Mouse (Mus musculus): ENCODE data around the gene Orai1. TPM values are rescaled to one million over a fixed set of nuclear protein-coding genes. Genes with fewer than 3 reads are reported as not detected.

Gene Orai1
- polyA plus RNA-seq, 1 experiment from 2014 or later: 13.0 TPM

DNA sequence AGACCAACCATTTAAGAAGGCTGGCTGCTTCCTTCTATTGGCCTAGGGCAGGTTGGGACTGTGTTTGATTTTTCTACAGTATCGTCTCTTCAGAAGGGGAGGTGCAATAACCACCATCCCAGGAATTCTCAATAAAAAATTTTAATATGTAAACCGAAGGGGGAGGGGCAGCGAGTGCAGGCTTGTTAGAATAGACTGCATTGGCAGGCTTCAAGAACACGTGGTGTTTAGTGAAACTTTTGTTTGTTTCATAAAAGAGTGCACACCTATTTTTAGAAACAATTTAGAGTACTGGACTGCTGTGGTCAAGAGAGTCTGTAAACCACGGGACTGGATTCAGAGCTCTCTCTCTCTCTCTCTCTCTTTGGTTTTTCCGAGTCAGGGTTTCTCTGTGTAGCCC is 8.2 kb downstream of the Orai1 start:
- Histone ChIP-seq H3K9me3 (ENCODE audit: control insufficient read depth, low read length) (no peaks in the 10 kb centered on the region), H3K4me1 (ENCODE audit: control insufficient read depth, insufficient read depth, low read length) (peaks cover 7% of the 10 kb centered on the region; the same call in 1 of the 2 replicates), H3K9ac (replicated peaks; ENCODE audit: low read depth, low read length) (no peak overlapping the region), H3K36me3 (ENCODE audit: control insufficient read depth, insufficient read depth, low read length) (no peaks in the 10 kb centered on the region), H3K27ac (ENCODE audit: low read depth, low read length) (no peak overlapping the region), H3K4me2 (ENCODE audit: low read depth, low read length) (no peak overlapping the region), H3K27me3 (ENCODE audit: control insufficient read depth, insufficient read depth, low read length) (no peaks in the 10 kb centered on the region), H3K4me3 (ENCODE audit: low read depth, low read length) (no peak overlapping the region)
- ATAC-seq (ENCODE audit: low read depth): no peak
- 87% methylated on average over 6 of the region's 6 CpGs for WGBS

- no peaks in the 10 kb centered on the region for H3K27me3 ChIP-seq (ENCODE audit: control insufficient read depth, insufficient read depth, low read length)
- no peak overlapping the region for H3K9ac ChIP-seq (replicated peaks; ENCODE audit: low read depth, low read length)
- H3K36me3 ChIP-seq (ENCODE audit: control insufficient read depth, insufficient read depth, low read length): peaks cover under 1% of the 10 kb centered on the region; the same call in 1 of the 2 replicates
- 88% methylated on average over 6 of the region's 6 CpGs for WGBS
- H3K4me1 ChIP-seq (ENCODE audit: control insufficient read depth, insufficient read depth, low read length): peaks cover under 1% of the 10 kb centered on the region; the same call in 1 of the 2 replicates
- H3K27ac ChIP-seq (ENCODE audit: low read depth, low read length): no peak overlapping the region
- H3K9me3 ChIP-seq (ENCODE audit: control insufficient read depth, low read length): no peaks in the 10 kb centered on the region
- H3K4me3 ChIP-seq (ENCODE audit: low read depth, low read length): no peak overlapping the region
- no peak overlapping the region for H3K4me2 ChIP-seq (ENCODE audit: low read depth, low read length)
- ATAC-seq (ENCODE audit: low read depth): no peak
Measured at GRCm38 (mm10) chr5:123024312-123024711, 9.4 kb downstream of the Orai1 start.

DNA sequence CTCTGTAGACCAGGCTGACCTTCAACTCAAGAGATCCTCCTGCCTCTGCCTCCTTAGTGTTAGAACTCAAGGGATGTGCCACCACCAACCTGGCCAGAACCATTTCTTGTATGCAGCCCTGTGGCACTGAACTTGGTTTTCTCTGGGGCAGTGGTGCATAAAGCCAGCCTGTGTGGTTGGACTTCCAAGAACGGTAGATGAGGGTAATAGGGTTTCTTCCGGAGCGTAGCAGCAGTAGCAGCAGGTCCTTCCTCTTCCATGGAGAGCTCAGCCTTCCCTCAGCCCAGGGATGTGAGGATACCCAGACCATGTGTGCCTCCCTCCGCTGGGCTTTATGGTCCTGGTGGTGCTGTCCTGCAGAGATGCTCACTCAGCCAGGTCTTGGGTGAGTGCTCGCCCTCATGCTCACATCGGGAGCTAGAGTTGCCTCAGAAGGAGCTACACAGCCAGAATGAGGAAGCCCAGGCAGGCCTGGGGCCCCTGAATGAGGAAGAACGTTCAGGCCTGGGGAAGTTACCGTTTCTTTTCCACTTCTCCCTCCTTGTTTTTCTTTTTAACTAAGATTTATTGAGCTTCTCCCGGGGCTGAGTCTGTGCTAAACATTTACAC is 10.2 kb downstream of the Orai1 start:
- Histone ChIP-seq H3K27ac (ENCODE audit: low read depth, low read length) (no peak overlapping the region), H3K36me3 (ENCODE audit: control insufficient read depth, insufficient read depth, low read length) (peaks cover 5% of the 10 kb centered on the region), H3K9me3 (ENCODE audit: control insufficient read depth, low read length) (no peaks in the 10 kb centered on the region), H3K9ac (replicated peaks; ENCODE audit: low read depth, low read length) (no peak overlapping the region; the same call in 1 of the 2 replicates), H3K4me1 (ENCODE audit: control insufficient read depth, insufficient read depth, low read length) (no peaks in the 10 kb centered on the region), H3K4me2 (ENCODE audit: low read depth, low read length) (no peak overlapping the region), H3K27me3 (ENCODE audit: control insufficient read depth, insufficient read depth, low read length) (no peaks in the 10 kb centered on the region), H3K4me3 (ENCODE audit: low read depth, low read length) (no peak overlapping the region)
- whole genome bisulfite sequencing: 67% methylated on average over 9 of the region's 9 CpGs
- no peak for ATAC-seq (ENCODE audit: low read depth)

- no peak overlapping the region for H3K4me3 ChIP-seq (ENCODE audit: low read depth, low read length)
Measured at GRCm38 (mm10) chr5:123026414-123026813, 11.5 kb downstream of the Orai1 start.

GRCm38 (mm10) chr5:123027436-123027835 is 12.6 kb downstream of the Orai1 start:
- Histone ChIP-seq H3K4me3 (ENCODE audit: low read depth, low read length) (no peak overlapping the region), H3K4me2 (ENCODE audit: low read depth, low read length) (no peak overlapping the region), H3K36me3 (ENCODE audit: control insufficient read depth, insufficient read depth, low read length) (peaks cover 5% of the 10 kb centered on the region), H3K9ac (replicated peaks; ENCODE audit: low read depth, low read length) (no peak overlapping the region), H3K27me3 (ENCODE audit: control insufficient read depth, insufficient read depth, low read length) (no peaks in the 10 kb centered on the region), H3K4me1 (ENCODE audit: control insufficient read depth, insufficient read depth, low read length) (no peaks in the 10 kb centered on the region), H3K9me3 (ENCODE audit: control insufficient read depth, low read length) (no peaks in the 10 kb centered on the region), H3K27ac (ENCODE audit: low read depth, low read length) (no peak overlapping the region)
- ATAC-seq (ENCODE audit: low read depth): no peak
- WGBS: 72% methylated on average over 6 of the region's 6 CpGs

More at GRCm38 (mm10) chr5:123026414-123026813, 11.5 kb downstream of the Orai1 start:
- Histone ChIP-seq H3K4me1 (ENCODE audit: control insufficient read depth, insufficient read depth, low read length) (no peaks in the 10 kb centered on the region), H3K27ac (ENCODE audit: low read depth, low read length) (no peak overlapping the region), H3K27me3 (ENCODE audit: control insufficient read depth, insufficient read depth, low read length) (no peaks in the 10 kb centered on the region), H3K9ac (replicated peaks; ENCODE audit: low read depth, low read length) (no peak overlapping the region), H3K36me3 (ENCODE audit: control insufficient read depth, insufficient read depth, low read length) (peaks cover 5% of the 10 kb centered on the region), H3K9me3 (ENCODE audit: control insufficient read depth, low read length) (no peaks in the 10 kb centered on the region), H3K4me2 (ENCODE audit: low read depth, low read length) (no peak overlapping the region)
- WGBS: 77% methylated on average over 6 of the region's 6 CpGs
- ATAC-seq (ENCODE audit: low read depth): no peak

GRCm38 (mm10) chr5:123029729-123030128 is 14.9 kb downstream of the Orai1 start:
- no peak for ATAC-seq (ENCODE audit: low read depth)

DNA sequence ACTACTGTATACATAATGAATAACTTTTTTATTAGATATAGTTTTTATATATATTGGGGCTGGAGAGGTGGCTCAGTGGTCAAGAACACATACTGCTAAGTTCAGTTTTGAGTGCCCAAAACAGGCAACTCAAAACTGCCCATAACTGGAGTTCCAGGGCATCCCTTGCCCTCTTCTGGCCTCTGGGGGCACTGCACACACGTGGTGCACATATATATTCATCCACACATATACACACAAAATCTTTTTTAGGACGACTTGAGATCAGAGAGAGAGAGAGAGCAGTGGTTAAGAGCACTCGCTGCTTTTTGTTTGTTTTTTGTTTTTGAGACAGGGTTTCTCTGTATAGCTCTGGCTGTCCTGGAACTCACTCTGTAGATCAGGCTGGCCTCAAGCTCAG is 16.4 kb downstream of the Orai1 start:
- Histone ChIP-seq H3K36me3 (ENCODE audit: control insufficient read depth, insufficient read depth, low read length) (peaks cover 5% of the 10 kb centered on the region), H3K27me3 (ENCODE audit: control insufficient read depth, insufficient read depth, low read length) (no peaks in the 10 kb centered on the region), H3K4me3 (ENCODE audit: low read depth, low read length) (no peak overlapping the region), H3K27ac (ENCODE audit: low read depth, low read length) (no peak overlapping the region), H3K9ac (replicated peaks; ENCODE audit: low read depth, low read length) (no peak overlapping the region), H3K9me3 (ENCODE audit: control insufficient read depth, low read length) (no peaks in the 10 kb centered on the region), H3K4me1 (ENCODE audit: control insufficient read depth, insufficient read depth, low read length) (no peaks in the 10 kb centered on the region), H3K4me2 (ENCODE audit: low read depth, low read length) (no peak overlapping the region)
- ATAC-seq (ENCODE audit: low read depth): no peak
- WGBS: 90% methylated on average over 3 of the region's 3 CpGs

More at GRCm38 (mm10) chr5:123029729-123030128, 14.9 kb downstream of the Orai1 start:
- Histone ChIP-seq H3K27ac (ENCODE audit: low read depth, low read length) (no peak overlapping the region), H3K9ac (replicated peaks; ENCODE audit: low read depth, low read length) (no peak overlapping the region), H3K4me2 (ENCODE audit: low read depth, low read length) (no peak overlapping the region), H3K9me3 (ENCODE audit: control insufficient read depth, low read length) (no peaks in the 10 kb centered on the region), H3K27me3 (ENCODE audit: control insufficient read depth, insufficient read depth, low read length) (no peaks in the 10 kb centered on the region), H3K4me3 (ENCODE audit: low read depth, low read length) (no peak overlapping the region), H3K4me1 (ENCODE audit: control insufficient read depth, insufficient read depth, low read length) (no peaks in the 10 kb centered on the region), H3K36me3 (ENCODE audit: control insufficient read depth, insufficient read depth, low read length) (peaks cover 5% of the 10 kb centered on the region)
- 89% methylated on average over 7 of the region's 7 CpGs for WGBS

DNA sequence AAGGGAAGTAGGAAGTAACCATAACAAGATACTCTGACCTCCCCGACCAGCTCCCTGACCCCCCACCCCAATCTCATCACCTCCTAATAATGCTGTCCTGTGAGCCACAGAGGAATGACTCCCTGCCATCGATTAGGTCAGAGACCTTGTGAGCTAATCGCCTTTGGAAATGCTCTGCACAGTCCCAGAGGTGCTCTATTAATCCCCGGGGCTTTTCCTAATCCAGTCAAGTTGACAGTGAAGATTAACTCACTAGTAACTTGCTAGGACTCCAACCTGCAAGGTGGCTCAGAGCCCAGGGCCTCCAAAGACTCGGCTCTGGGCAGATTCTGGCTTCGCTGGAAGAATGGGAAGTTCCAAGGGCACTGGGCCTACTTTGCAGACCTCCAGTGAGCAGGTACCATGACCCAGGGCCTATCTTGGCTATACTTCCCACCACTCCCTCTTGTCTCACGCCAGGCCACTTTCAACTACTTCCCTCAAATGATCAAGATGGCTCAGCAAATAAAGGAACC is 18.8 kb downstream of the Orai1 start:
- Histone ChIP-seq H3K9me3 (ENCODE audit: control insufficient read depth, low read length) (no peaks in the 10 kb centered on the region), H3K4me1 (ENCODE audit: control insufficient read depth, insufficient read depth, low read length) (no peaks in the 10 kb centered on the region), H3K4me3 (ENCODE audit: low read depth, low read length) (no peak overlapping the region), H3K4me2 (ENCODE audit: low read depth, low read length) (no peak overlapping the region), H3K9ac (replicated peaks; ENCODE audit: low read depth, low read length) (no peak overlapping the region), H3K27me3 (ENCODE audit: control insufficient read depth, insufficient read depth, low read length) (no peaks in the 10 kb centered on the region), H3K27ac (ENCODE audit: low read depth, low read length) (no peak overlapping the region), H3K36me3 (ENCODE audit: control insufficient read depth, insufficient read depth, low read length) (peaks cover 5% of the 10 kb centered on the region)
- 84% methylated on average over 7 of the region's 7 CpGs for WGBS
- ATAC-seq (ENCODE audit: low read depth): no peak

GRCm38 (mm10) chr5:123035089-123035488 is 20.2 kb downstream of the Orai1 start:
- H3K9ac ChIP-seq (replicated peaks; ENCODE audit: low read depth, low read length): no peak overlapping the region
- H3K36me3 ChIP-seq (ENCODE audit: control insufficient read depth, insufficient read depth, low read length): no peaks in the 10 kb centered on the region
- H3K9me3 ChIP-seq (ENCODE audit: control insufficient read depth, low read length): no peaks in the 10 kb centered on the region
- no peak overlapping the region for H3K4me3 ChIP-seq (ENCODE audit: low read depth, low read length)
- ATAC-seq (ENCODE audit: low read depth): no peak
- H3K27me3 ChIP-seq (ENCODE audit: control insufficient read depth, insufficient read depth, low read length): no peaks in the 10 kb centered on the region
- H3K27ac ChIP-seq (ENCODE audit: low read depth, low read length): no peak overlapping the region
- no peaks in the 10 kb centered on the region for H3K4me1 ChIP-seq (ENCODE audit: control insufficient read depth, insufficient read depth, low read length)
- no peak overlapping the region for H3K4me2 ChIP-seq (ENCODE audit: low read depth, low read length)
- 83% methylated on average over 4 of the region's 4 CpGs for WGBS
